Mouse (Mus musculus) cortical plate, adult 2 months (tissue): ENCODE measurements at regions not wholly inside any gene's neighbourhood (a gene's known extent, or its start where the extent isn't known, plus 50 kb on each side); places are given as distances from the start of the nearest gene placed in this dataset.

Source experiments
- CTCF ChIP-seq: fragments of 200-500 bp; IDR thresholded peaks from 2 replicates; pipeline ENCODE4 v1.5.1; 2011; ENCODE audit warnings: mild to moderate bottlenecking, control low read depth, low read length; ENCODE audit not compliant: insufficient read depth; ENCODE audit errors: extremely low read depth
- POLR2A ChIP-seq: fragments of 200-500 bp; IDR thresholded peaks from 2 replicates; pipeline ENCODE4 v1.6.1; 2011; ENCODE audit warnings: mild to moderate bottlenecking, low read length, control low read depth; ENCODE audit not compliant: insufficient read depth; ENCODE audit errors: extremely low read depth

DNA sequence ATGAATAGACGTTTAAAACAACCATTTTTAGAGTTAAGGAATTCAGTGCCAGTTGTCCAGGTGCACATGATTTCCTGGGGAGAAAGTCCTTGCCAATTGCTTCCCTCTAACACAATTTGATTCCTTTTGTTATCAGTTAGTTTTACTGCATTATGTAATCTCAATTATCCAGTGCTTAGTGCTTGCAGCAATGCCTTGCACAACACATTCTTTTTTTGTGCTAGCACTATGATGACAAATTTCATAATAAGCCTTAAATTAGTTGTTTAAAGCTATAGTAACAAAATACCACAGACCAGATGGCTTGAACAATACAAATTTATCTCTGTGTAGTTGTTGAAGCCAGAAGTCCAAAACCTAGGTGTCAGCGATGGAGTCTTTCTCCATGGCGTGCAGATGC lies 130.7 kb upstream of the Fut8 start:
- TF ChIP-seq CTCF, result no peak
- no peak for TF ChIP-seq POLR2A
